Mouse (Mus musculus): ENCODE results near the gene Kctd13. TPM values are rescaled to one million over a fixed set of nuclear protein-coding genes. Genes with fewer than 3 reads are reported as not detected.

The Kctd13 gene
- polyA plus RNA-seq, 1 experiment = 18.8 TPM

- Histone ChIP-seq H3K27me3 (ENCODE audit: control insufficient read depth, insufficient read depth, low read length) (no peaks in the 10 kb centered on the region), H3K4me1 (ENCODE audit: control insufficient read depth, insufficient read depth, insufficient read length, low read length) (peaks cover 12% of the 10 kb centered on the region; the same call in 1 of the 2 replicates), H3K4me3 (ENCODE audit: low read depth, low read length) (no peak overlapping the region), H3K36me3 (ENCODE audit: control insufficient read depth, insufficient read depth, low read length) (no peaks in the 10 kb centered on the region), H3K27ac (ENCODE audit: insufficient read depth, low read depth, low read length) (no peak overlapping the region)
- WGBS = 85% methylated on average over 4 of the region's 4 CpGs
- TF ChIP-seq CTCF (IDR thresholded peaks at IDR 0.05; ENCODE audit: extremely low read depth, insufficient read length, insufficient replicate concordance, low read depth, low read length) = no peak
- no peak for TF ChIP-seq POLR2A (IDR thresholded peaks at IDR 0.05; ENCODE audit: low read depth, low read length)
These were observed 8.7 kb upstream of the Kctd13 start for GRCm38 (mm10) chr7:126919973-126920372.

GRCm38 (mm10) chr7:126921563-126921962 is 7.1 kb upstream of the Kctd13 start:
- Histone ChIP-seq H3K4me3 (ENCODE audit: low read depth, low read length) (no peak overlapping the region), H3K36me3 (ENCODE audit: control insufficient read depth, insufficient read depth, low read length) (no peaks in the 10 kb centered on the region), H3K27ac (ENCODE audit: insufficient read depth, low read depth, low read length) (peak overlapping the region; percentile 68), H3K27me3 (ENCODE audit: control insufficient read depth, insufficient read depth, low read length) (no peaks in the 10 kb centered on the region), H3K4me1 (ENCODE audit: control insufficient read depth, insufficient read depth, insufficient read length, low read length) (peaks cover 12% of the 10 kb centered on the region; the same call in 1 of the 2 replicates)
- WGBS = 29% methylated on average over 2 of the region's 2 CpGs
- TF ChIP-seq POLR2A (IDR thresholded peaks at IDR 0.05; ENCODE audit: low read depth, low read length) = no peak
- TF ChIP-seq CTCF (IDR thresholded peaks at IDR 0.05; ENCODE audit: extremely low read depth, insufficient read length, insufficient replicate concordance, low read depth, low read length) = no peak

DNA sequence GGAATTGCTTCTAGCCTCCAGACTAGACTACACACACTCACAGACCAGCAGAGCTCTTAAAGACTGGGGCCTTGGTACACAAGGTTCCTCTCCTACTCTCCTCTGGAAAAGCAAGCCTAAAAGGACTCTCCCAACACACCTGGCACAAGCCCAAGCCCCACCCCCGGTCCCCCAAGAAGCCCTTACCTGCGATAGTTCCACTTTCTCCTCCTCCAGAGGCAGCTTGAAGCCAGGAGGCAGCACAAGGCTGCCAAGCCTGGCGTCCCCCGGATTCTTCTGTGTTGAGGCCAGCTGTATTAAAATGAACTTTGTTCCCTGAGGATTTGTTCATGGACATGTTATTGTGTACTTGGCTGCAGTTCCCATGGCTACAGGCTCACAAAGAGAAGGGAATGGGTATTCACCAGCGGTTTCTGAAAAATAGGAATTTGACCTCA is 6.0 kb upstream of the Kctd13 start, which contains the start of gene Tmem219:
TSS of gene Tmem219 (minus strand) at position 294 of the 437 bp plus-strand sequence.
- H3K27ac ChIP-seq (ENCODE audit: insufficient read depth, low read depth, low read length) = peak within 1 kb of the TSS; percentile 68
- no peak for TF ChIP-seq POLR2A (IDR thresholded peaks at IDR 0.05; ENCODE audit: low read depth, low read length)
- TF ChIP-seq CTCF (IDR thresholded peaks at IDR 0.05; ENCODE audit: extremely low read depth, insufficient read length, insufficient replicate concordance, low read depth, low read length) = no peak
- H3K27me3 ChIP-seq (ENCODE audit: control insufficient read depth, insufficient read depth, low read length) = no peaks in the 10 kb centered on the region
- peak within 1 kb of the TSS; percentile 40 for H3K4me3 ChIP-seq (ENCODE audit: low read depth, low read length)
- H3K4me1 ChIP-seq (ENCODE audit: control insufficient read depth, insufficient read depth, insufficient read length, low read length) = peaks cover 12% of the 10 kb centered on the region; the same call in 1 of the 2 replicates
- 15% methylated on average over 5 of the region's 5 CpGs for WGBS
- no peaks in the 10 kb centered on the region for H3K36me3 ChIP-seq (ENCODE audit: control insufficient read depth, insufficient read depth, low read length)

DNA sequence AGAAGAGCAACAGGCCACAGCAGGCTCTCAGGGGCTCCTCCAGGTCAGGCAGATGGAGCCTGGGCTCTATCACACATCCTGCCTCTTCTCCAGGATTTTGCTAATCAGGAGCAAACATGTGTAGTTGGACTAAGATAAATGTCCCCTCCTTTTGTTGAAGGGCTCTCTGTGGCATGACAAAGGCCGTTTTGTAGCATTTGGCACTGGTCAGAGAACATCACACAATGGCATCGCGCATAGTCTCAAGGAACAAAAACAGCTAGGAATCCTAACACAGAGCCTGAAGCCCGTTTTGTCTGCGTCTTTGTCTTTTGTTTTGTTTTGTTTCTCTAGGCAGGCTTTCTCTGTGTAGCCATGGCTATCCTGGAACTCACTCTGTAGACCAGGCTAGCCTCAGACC is 4.7 kb upstream of the Kctd13 start:
- Histone ChIP-seq H3K4me1 (ENCODE audit: control insufficient read depth, insufficient read depth, insufficient read length, low read length) (peaks cover 12% of the 10 kb centered on the region; the same call in 1 of the 2 replicates), H3K27ac (ENCODE audit: insufficient read depth, low read depth, low read length) (no peak overlapping the region), H3K36me3 (ENCODE audit: control insufficient read depth, insufficient read depth, low read length) (no peaks in the 10 kb centered on the region), H3K4me3 (ENCODE audit: low read depth, low read length) (no peak overlapping the region), H3K27me3 (ENCODE audit: control insufficient read depth, insufficient read depth, low read length) (no peaks in the 10 kb centered on the region)
- TF ChIP-seq CTCF (IDR thresholded peaks at IDR 0.05; ENCODE audit: extremely low read depth, insufficient read length, insufficient replicate concordance, low read depth, low read length) = no peak
- TF ChIP-seq POLR2A (IDR thresholded peaks at IDR 0.05; ENCODE audit: low read depth, low read length) = no peak
- WGBS = 81% methylated on average over 5 of the region's 5 CpGs

DNA sequence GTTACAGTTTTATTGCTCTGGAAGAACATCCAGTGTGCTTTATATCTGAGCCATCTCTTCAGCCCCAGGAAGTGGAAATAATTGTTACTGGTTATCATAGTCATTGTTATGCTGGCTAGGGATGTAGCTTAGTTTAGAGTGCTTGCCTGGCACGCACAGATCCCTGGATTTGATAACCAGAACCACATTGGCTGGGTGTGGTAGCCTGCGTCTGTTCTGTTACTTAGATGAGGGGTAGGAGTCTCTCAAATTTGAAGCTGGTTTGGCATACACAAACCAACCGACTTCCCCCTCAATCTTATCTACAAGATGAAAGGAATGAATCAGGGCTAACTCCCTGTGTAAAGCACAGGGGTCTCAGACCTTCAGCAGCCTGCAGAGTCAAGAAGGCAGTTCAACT is 2.4 kb upstream of the Kctd13 start:
- TF ChIP-seq CTCF (IDR thresholded peaks at IDR 0.05; ENCODE audit: extremely low read depth, insufficient read length, insufficient replicate concordance, low read depth, low read length) = no peak
- TF ChIP-seq POLR2A (IDR thresholded peaks at IDR 0.05; ENCODE audit: low read depth, low read length) = no peak
- Histone ChIP-seq H3K27me3 (ENCODE audit: control insufficient read depth, insufficient read depth, low read length) (no peaks in the 10 kb centered on the region), H3K4me3 (ENCODE audit: low read depth, low read length) (no peak overlapping the region), H3K36me3 (ENCODE audit: control insufficient read depth, insufficient read depth, low read length) (peaks cover 7% of the 10 kb centered on the region), H3K27ac (ENCODE audit: insufficient read depth, low read depth, low read length) (no peak overlapping the region), H3K4me1 (ENCODE audit: control insufficient read depth, insufficient read depth, insufficient read length, low read length) (peaks cover 13% of the 10 kb centered on the region; the same call in 1 of the 2 replicates)
- WGBS = 41% methylated on average over 3 of the region's 3 CpGs

GRCm38 (mm10) chr7:126929046-126929445 is 367 bp downstream of the Kctd13 start:
- no peak overlapping the region for H3K27ac ChIP-seq (ENCODE audit: insufficient read depth, low read depth, low read length)
- H3K36me3 ChIP-seq (ENCODE audit: control insufficient read depth, insufficient read depth, low read length) = peaks cover 12% of the 10 kb centered on the region
- under 1% methylated on average over 27 of the region's 27 CpGs for WGBS
- no peaks in the 10 kb centered on the region for H3K27me3 ChIP-seq (ENCODE audit: control insufficient read depth, insufficient read depth, low read length)
- H3K4me3 ChIP-seq (ENCODE audit: low read depth, low read length) = peak overlapping the region; percentile 83
- TF ChIP-seq CTCF (IDR thresholded peaks at IDR 0.05; ENCODE audit: extremely low read depth, insufficient read length, insufficient replicate concordance, low read depth, low read length) = no peak
- TF ChIP-seq POLR2A (IDR thresholded peaks at IDR 0.05; ENCODE audit: low read depth, low read length) = no peak
- H3K4me1 ChIP-seq (ENCODE audit: control insufficient read depth, insufficient read depth, insufficient read length, low read length) = peaks cover 3% of the 10 kb centered on the region; the same call in 1 of the 2 replicates

GRCm38 (mm10) chr7:126932652-126933051 is 4.0 kb downstream of the Kctd13 start:
- Histone ChIP-seq H3K27ac (ENCODE audit: insufficient read depth, low read depth, low read length) (no peak overlapping the region), H3K36me3 (ENCODE audit: control insufficient read depth, insufficient read depth, low read length) (peaks cover 18% of the 10 kb centered on the region), H3K4me1 (ENCODE audit: control insufficient read depth, insufficient read depth, insufficient read length, low read length) (peaks cover 3% of the 10 kb centered on the region; the same call in 1 of the 2 replicates), H3K4me3 (ENCODE audit: low read depth, low read length) (no peak overlapping the region), H3K27me3 (ENCODE audit: control insufficient read depth, insufficient read depth, low read length) (no peaks in the 10 kb centered on the region)
- TF ChIP-seq POLR2A (IDR thresholded peaks at IDR 0.05; ENCODE audit: low read depth, low read length) (no peak), CTCF (IDR thresholded peaks at IDR 0.05; ENCODE audit: extremely low read depth, insufficient read length, insufficient replicate concordance, low read depth, low read length) (no peak)
- WGBS = 87% methylated on average over 2 of the region's 2 CpGs

Measured in small intestine, adult 2 months (tissue).